Mouse (Mus musculus): ENCODE data around the gene Zic1. TPM values are rescaled to one million over a fixed set of nuclear protein-coding genes. Genes with fewer than 3 reads are reported as not detected.

The Zic1 gene
- total and polyA plus RNA-seq, 2 experiments: not detected

- peaks cover 30% of the 10 kb centered on the region; the same call in 1 of the 2 replicates for H3K27me3 ChIP-seq (ENCODE audit: control insufficient read depth, insufficient read depth, low read length)
- no peak for DNase-seq (ENCODE audit: extremely low read depth, low read depth, low spot score)
- TF ChIP-seq POLR2A (IDR thresholded peaks at IDR 0.05; ENCODE audit: extremely low read depth, insufficient read depth, low read length): no peak
These were observed 10.4 kb downstream of the Zic1 start for GRCm38 (mm10) chr9:91355270-91355589.

GRCm38 (mm10) chr9:91354434-91355269 is 11.0 kb downstream of the Zic1 start:
- Histone ChIP-seq H3K4me1 (ENCODE audit: control insufficient read depth, insufficient read depth, low read length) (no peaks in the 10 kb centered on the region; the same call in 1 of the 2 replicates), H3K79me2 (ENCODE audit: control insufficient read depth, insufficient read depth, low read length) (no peaks in the 10 kb centered on the region), H3K27ac (replicated peaks; ENCODE audit: insufficient read depth, low read depth, low read length) (no peak overlapping the region), H3K36me3 (ENCODE audit: control insufficient read depth, insufficient read depth, low read length) (no peaks in the 10 kb centered on the region), H3K4me3 (ENCODE audit: insufficient read depth, low read depth, low read length) (no peak overlapping the region), H3K9ac (ENCODE audit: low read depth, low read length) (no peak overlapping the region), H3K27me3 (ENCODE audit: control insufficient read depth, insufficient read depth, low read length) (peaks cover 30% of the 10 kb centered on the region; the same call in 1 of the 2 replicates)
- no peak for DNase-seq (ENCODE audit: extremely low read depth, low read depth, low spot score)
- 10% methylated on average over 22 of the region's 22 CpGs for WGBS
- TF ChIP-seq CTCF (IDR thresholded peaks at IDR 0.05; ENCODE audit: low read depth, low read length) (no peak), POLR2A (IDR thresholded peaks at IDR 0.05; ENCODE audit: extremely low read depth, insufficient read depth, low read length) (no peak)

More at GRCm38 (mm10) chr9:91355270-91355589, 10.4 kb downstream of the Zic1 start:
- Histone ChIP-seq H3K9ac (ENCODE audit: low read depth, low read length) (no peak overlapping the region), H3K36me3 (ENCODE audit: control insufficient read depth, insufficient read depth, low read length) (no peaks in the 10 kb centered on the region), H3K4me1 (ENCODE audit: control insufficient read depth, insufficient read depth, low read length) (no peaks in the 10 kb centered on the region; the same call in 1 of the 2 replicates), H3K4me3 (ENCODE audit: insufficient read depth, low read depth, low read length) (no peak overlapping the region), H3K27ac (replicated peaks; ENCODE audit: insufficient read depth, low read depth, low read length) (no peak overlapping the region), H3K79me2 (ENCODE audit: control insufficient read depth, insufficient read depth, low read length) (no peaks in the 10 kb centered on the region)
- under 1% methylated on average over 7 of the region's 7 CpGs for WGBS

GRCm38 (mm10) chr9:91353551-91354433 is 11.8 kb downstream of the Zic1 start:
- TF ChIP-seq CTCF (IDR thresholded peaks at IDR 0.05; ENCODE audit: low read depth, low read length): no peak
- no peak for TF ChIP-seq POLR2A (IDR thresholded peaks at IDR 0.05; ENCODE audit: extremely low read depth, insufficient read depth, low read length)
- Histone ChIP-seq H3K36me3 (ENCODE audit: control insufficient read depth, insufficient read depth, low read length) (no peaks in the 10 kb centered on the region), H3K27me3 (ENCODE audit: control insufficient read depth, insufficient read depth, low read length) (peaks cover 28% of the 10 kb centered on the region; the same call in 1 of the 2 replicates), H3K4me3 (ENCODE audit: insufficient read depth, low read depth, low read length) (no peak overlapping the region), H3K79me2 (ENCODE audit: control insufficient read depth, insufficient read depth, low read length) (no peaks in the 10 kb centered on the region), H3K9ac (ENCODE audit: low read depth, low read length) (no peak overlapping the region), H3K27ac (replicated peaks; ENCODE audit: insufficient read depth, low read depth, low read length) (no peak overlapping the region), H3K4me1 (ENCODE audit: control insufficient read depth, insufficient read depth, low read length) (no peaks in the 10 kb centered on the region; the same call in 1 of the 2 replicates)
- no peak for DNase-seq (ENCODE audit: extremely low read depth, low read depth, low spot score)
- WGBS: 8% methylated on average over 37 of the region's 37 CpGs

GRCm38 (mm10) chr9:91352786-91353185 is 12.8 kb downstream of the Zic1 start:
- no peak for TF ChIP-seq CTCF (IDR thresholded peaks at IDR 0.05; ENCODE audit: low read depth, low read length)
- no peak for TF ChIP-seq POLR2A (IDR thresholded peaks at IDR 0.05; ENCODE audit: extremely low read depth, insufficient read depth, low read length)
- Histone ChIP-seq H3K9ac (ENCODE audit: low read depth, low read length) (no peak overlapping the region), H3K36me3 (ENCODE audit: control insufficient read depth, insufficient read depth, low read length) (no peaks in the 10 kb centered on the region), H3K79me2 (ENCODE audit: control insufficient read depth, insufficient read depth, low read length) (no peaks in the 10 kb centered on the region), H3K27ac (replicated peaks; ENCODE audit: insufficient read depth, low read depth, low read length) (no peak overlapping the region), H3K4me3 (ENCODE audit: insufficient read depth, low read depth, low read length) (no peak overlapping the region), H3K27me3 (ENCODE audit: control insufficient read depth, insufficient read depth, low read length) (peaks cover 28% of the 10 kb centered on the region; the same call in 1 of the 2 replicates), H3K4me1 (ENCODE audit: control insufficient read depth, insufficient read depth, low read length) (no peaks in the 10 kb centered on the region; the same call in 1 of the 2 replicates)
- DNase-seq (ENCODE audit: extremely low read depth, low read depth, low spot score): peak; percentile 28
- 4% methylated on average over 15 of the region's 15 CpGs for WGBS

GRCm38 (mm10) chr9:91351961-91352411 is 13.6 kb downstream of the Zic1 start:
- 5% methylated on average over 13 of the region's 13 CpGs for WGBS
- Histone ChIP-seq H3K27ac (replicated peaks; ENCODE audit: insufficient read depth, low read depth, low read length) (no peak overlapping the region), H3K9ac (ENCODE audit: low read depth, low read length) (no peak overlapping the region), H3K79me2 (ENCODE audit: control insufficient read depth, insufficient read depth, low read length) (no peaks in the 10 kb centered on the region), H3K4me1 (ENCODE audit: control insufficient read depth, insufficient read depth, low read length) (no peaks in the 10 kb centered on the region; the same call in 1 of the 2 replicates), H3K36me3 (ENCODE audit: control insufficient read depth, insufficient read depth, low read length) (no peaks in the 10 kb centered on the region), H3K4me3 (ENCODE audit: insufficient read depth, low read depth, low read length) (no peak overlapping the region), H3K27me3 (ENCODE audit: control insufficient read depth, insufficient read depth, low read length) (peaks cover 28% of the 10 kb centered on the region; the same call in 1 of the 2 replicates)
- TF ChIP-seq CTCF (IDR thresholded peaks at IDR 0.05; ENCODE audit: low read depth, low read length) (no peak), POLR2A (IDR thresholded peaks at IDR 0.05; ENCODE audit: extremely low read depth, insufficient read depth, low read length) (no peak)
- DNase-seq (ENCODE audit: extremely low read depth, low read depth, low spot score): no peak

Data from liver, adult 2 months (tissue).